Mouse (Mus musculus): ENCODE data around the gene Cachd1. TPM values are rescaled to one million over a fixed set of nuclear protein-coding genes. Genes with fewer than 3 reads are reported as not detected.

Cachd1 gene
- polyA plus RNA-seq, 1 experiment from 2014 or later = 12.1 TPM

- DNase-seq (ENCODE audit: low spot score) (no peak), ATAC-seq (replicated peaks; ENCODE audit: low FRiP score) (peak; percentile 72)
- Histone ChIP-seq H3K4me1 (replicated peaks; ENCODE audit: control insufficient read depth, insufficient read depth, low read length) (peaks cover 15% of the 10 kb centered on the region), H3K9me3 (ENCODE audit: control insufficient read depth, low read length) (no peaks in the 10 kb centered on the region), H3K9ac (ENCODE audit: low read depth, low read length) (no peak overlapping the region), H3K27me3 (replicated peaks; ENCODE audit: control insufficient read depth, insufficient read depth, low read length) (no peaks in the 10 kb centered on the region), H3K36me3 (ENCODE audit: control insufficient read depth, insufficient read depth, low read length) (0 out of 2 replicates have a peak, but pooled peaks cover 2% of the 10 kb centered on the region), H3K4me2 (no peak overlapping the region), H3K4me3 (ENCODE audit: low read depth, low read length) (no peak overlapping the region), H3K27ac (ENCODE audit: low read depth, low read length) (peak overlapping the region; percentile 64; the same call in 1 of the 2 replicates)
- WGBS = 61% methylated on average over 6 of the region's 6 CpGs
Measured at GRCm38 (mm10) chr4:100992086-100992485, 215.6 kb downstream of the Cachd1 start.

- ATAC-seq (replicated peaks; ENCODE audit: low FRiP score) = peak; percentile 89
- Histone ChIP-seq H3K9me3 (ENCODE audit: control insufficient read depth, low read length) (no peaks in the 10 kb centered on the region), H3K36me3 (ENCODE audit: control insufficient read depth, insufficient read depth, low read length) (0 out of 2 replicates have a peak, but pooled peaks cover 2% of the 10 kb centered on the region), H3K27ac (ENCODE audit: low read depth, low read length) (peak overlapping the region; percentile 89), H3K27me3 (replicated peaks; ENCODE audit: control insufficient read depth, insufficient read depth, low read length) (no peaks in the 10 kb centered on the region), H3K4me1 (replicated peaks; ENCODE audit: control insufficient read depth, insufficient read depth, low read length) (peaks cover 15% of the 10 kb centered on the region), H3K9ac (ENCODE audit: low read depth, low read length) (peak overlapping the region; percentile 53), H3K4me2 (peak overlapping the region; percentile 65), H3K4me3 (ENCODE audit: low read depth, low read length) (peak overlapping the region; percentile 41)
- DNase-seq (ENCODE audit: low spot score) = peak; percentile 62
- 26% methylated on average over 18 of the region's 18 CpGs for WGBS
Measured at GRCm38 (mm10) chr4:100994442-100995255, 218.2 kb downstream of the Cachd1 start.

GRCm38 (mm10) chr4:100995617-100996016, 219.1 kb downstream of the Cachd1 start:
- Histone ChIP-seq H3K9me3 (ENCODE audit: control insufficient read depth, low read length) (no peaks in the 10 kb centered on the region), H3K4me1 (replicated peaks; ENCODE audit: control insufficient read depth, insufficient read depth, low read length) (peaks cover 15% of the 10 kb centered on the region), H3K36me3 (ENCODE audit: control insufficient read depth, insufficient read depth, low read length) (no peaks in the 10 kb centered on the region), H3K4me2 (peak overlapping the region; percentile 65), H3K9ac (ENCODE audit: low read depth, low read length) (peak overlapping the region; percentile 53; the same call in 1 of the 2 replicates), H3K27ac (ENCODE audit: low read depth, low read length) (peak overlapping the region; percentile 89; the same call in 1 of the 2 replicates), H3K4me3 (ENCODE audit: low read depth, low read length) (peak overlapping the region; percentile 41; the same call in 1 of the 2 replicates), H3K27me3 (replicated peaks; ENCODE audit: control insufficient read depth, insufficient read depth, low read length) (no peaks in the 10 kb centered on the region)
- no peak for DNase-seq (ENCODE audit: low spot score)
- 85% methylated on average over 5 of the region's 5 CpGs for WGBS
- no peak for ATAC-seq (replicated peaks; ENCODE audit: low FRiP score)

GRCm38 (mm10) chr4:100996060-100996651, 219.7 kb downstream of the Cachd1 start:
- WGBS = 87% methylated on average over 4 of the region's 4 CpGs
- ATAC-seq (replicated peaks; ENCODE audit: low FRiP score) = no peak
- Histone ChIP-seq H3K27me3 (replicated peaks; ENCODE audit: control insufficient read depth, insufficient read depth, low read length) (no peaks in the 10 kb centered on the region), H3K4me2 (no peak overlapping the region), H3K9ac (ENCODE audit: low read depth, low read length) (no peak overlapping the region), H3K36me3 (ENCODE audit: control insufficient read depth, insufficient read depth, low read length) (no peaks in the 10 kb centered on the region), H3K4me1 (replicated peaks; ENCODE audit: control insufficient read depth, insufficient read depth, low read length) (peaks cover 15% of the 10 kb centered on the region), H3K9me3 (ENCODE audit: control insufficient read depth, low read length) (no peaks in the 10 kb centered on the region), H3K27ac (ENCODE audit: low read depth, low read length) (no peak overlapping the region), H3K4me3 (ENCODE audit: low read depth, low read length) (no peak overlapping the region)
- no peak for DNase-seq (ENCODE audit: low spot score)

- Histone ChIP-seq H3K36me3 (ENCODE audit: control insufficient read depth, insufficient read depth, low read length) (0 out of 2 replicates have a peak, but pooled peaks cover 2% of the 10 kb centered on the region), H3K4me3 (ENCODE audit: low read depth, low read length) (no peak overlapping the region), H3K27me3 (replicated peaks; ENCODE audit: control insufficient read depth, insufficient read depth, low read length) (no peaks in the 10 kb centered on the region), H3K4me2 (no peak overlapping the region), H3K9me3 (ENCODE audit: control insufficient read depth, low read length) (no peaks in the 10 kb centered on the region), H3K4me1 (replicated peaks; ENCODE audit: control insufficient read depth, insufficient read depth, low read length) (peaks cover 4% of the 10 kb centered on the region), H3K27ac (ENCODE audit: low read depth, low read length) (no peak overlapping the region), H3K9ac (ENCODE audit: low read depth, low read length) (no peak overlapping the region)
- no peak for DNase-seq (ENCODE audit: low spot score)
- no peak for ATAC-seq (replicated peaks; ENCODE audit: low FRiP score)
- 20% methylated on average over 2 of the region's 2 CpGs for WGBS
Measured at GRCm38 (mm10) chr4:100998145-100998544, 221.7 kb downstream of the Cachd1 start.

GRCm38 (mm10) chr4:100998906-100999305, 222.4 kb downstream of the Cachd1 start:
- H3K36me3 ChIP-seq (ENCODE audit: control insufficient read depth, insufficient read depth, low read length) = 0 out of 2 replicates have a peak, but pooled peaks cover 2% of the 10 kb centered on the region
- no peak for ATAC-seq (replicated peaks; ENCODE audit: low FRiP score)
- WGBS = 91% methylated on average over 8 of the region's 8 CpGs

GRCm38 (mm10) chr4:101000622-101001021, 224.1 kb downstream of the Cachd1 start:
- no peak overlapping the region for H3K9ac ChIP-seq (ENCODE audit: low read depth, low read length)
- no peaks in the 10 kb centered on the region for H3K9me3 ChIP-seq (ENCODE audit: control insufficient read depth, low read length)
- no peak for ATAC-seq (replicated peaks; ENCODE audit: low FRiP score)
- H3K4me1 ChIP-seq (replicated peaks; ENCODE audit: control insufficient read depth, insufficient read depth, low read length) = no peaks in the 10 kb centered on the region
- no peak overlapping the region for H3K4me3 ChIP-seq (ENCODE audit: low read depth, low read length)
- H3K36me3 ChIP-seq (ENCODE audit: control insufficient read depth, insufficient read depth, low read length) = 0 out of 2 replicates have a peak, but pooled peaks cover 2% of the 10 kb centered on the region
- no peaks in the 10 kb centered on the region for H3K27me3 ChIP-seq (replicated peaks; ENCODE audit: control insufficient read depth, insufficient read depth, low read length)
- 84% methylated on average over 3 of the region's 3 CpGs for WGBS
- no peak overlapping the region for H3K27ac ChIP-seq (ENCODE audit: low read depth, low read length)
- no peak overlapping the region for H3K4me2 ChIP-seq
- no peak for DNase-seq (ENCODE audit: low spot score)

More at GRCm38 (mm10) chr4:100998906-100999305, 222.4 kb downstream of the Cachd1 start:
- Histone ChIP-seq H3K4me2 (no peak overlapping the region), H3K9ac (ENCODE audit: low read depth, low read length) (no peak overlapping the region), H3K4me1 (replicated peaks; ENCODE audit: control insufficient read depth, insufficient read depth, low read length) (no peaks in the 10 kb centered on the region), H3K9me3 (ENCODE audit: control insufficient read depth, low read length) (no peaks in the 10 kb centered on the region), H3K27ac (ENCODE audit: low read depth, low read length) (no peak overlapping the region), H3K4me3 (ENCODE audit: low read depth, low read length) (no peak overlapping the region), H3K27me3 (replicated peaks; ENCODE audit: control insufficient read depth, insufficient read depth, low read length) (no peaks in the 10 kb centered on the region)
- no peak for DNase-seq (ENCODE audit: low spot score)

- H3K36me3 ChIP-seq (ENCODE audit: control insufficient read depth, insufficient read depth, low read length) = 0 out of 2 replicates have a peak, but pooled peaks cover 2% of the 10 kb centered on the region
- no peak overlapping the region for H3K4me2 ChIP-seq
- DNase-seq (ENCODE audit: low spot score) (no peak), ATAC-seq (replicated peaks; ENCODE audit: low FRiP score) (no peak)
- WGBS = 91% methylated on average over 6 of the region's 6 CpGs
- H3K27ac ChIP-seq (ENCODE audit: low read depth, low read length) = no peak overlapping the region
- H3K9ac ChIP-seq (ENCODE audit: low read depth, low read length) = no peak overlapping the region
- no peak overlapping the region for H3K4me3 ChIP-seq (ENCODE audit: low read depth, low read length)
- no peaks in the 10 kb centered on the region for H3K4me1 ChIP-seq (replicated peaks; ENCODE audit: control insufficient read depth, insufficient read depth, low read length)
- no peaks in the 10 kb centered on the region for H3K27me3 ChIP-seq (replicated peaks; ENCODE audit: control insufficient read depth, insufficient read depth, low read length)
- H3K9me3 ChIP-seq (ENCODE audit: control insufficient read depth, low read length) = no peaks in the 10 kb centered on the region
Measured at GRCm38 (mm10) chr4:101001073-101001472, 224.6 kb downstream of the Cachd1 start.
